Mouse (Mus musculus) limb, embryonic 11.5 days (tissue): ENCODE data around the gene Cdh7. TPM values are rescaled to one million over a fixed set of nuclear protein-coding genes. Genes with fewer than 3 reads are reported as not detected.
A peak's percentile ranks its signal among the peaks of the same experiment; 100 is the strongest.

Source experiments
- ATAC-seq: fragments of 200-750 bp; cut with Nextera tagmentation; 2 replicates; pipeline ENCODE4 v1.8.0; 2017; ENCODE audit warnings: low read depth; ENCODE audit not compliant: insufficient number of reproducible peaks, low FRiP score, low TSS enrichment
- DNase-seq: peaks from one replicate; pipeline ENCODE4 v3.0.0-alpha.2; 2015; ENCODE audit warnings: low spot score
- H3K27ac ChIP-seq: fragments of 300-500 bp; sonication (generic); replicated peaks from 2 replicates; pipeline ENCODE4 v1.5.1; 2014; ENCODE audit warnings: low read depth, mild to moderate bottlenecking, low read length
- H3K27me3 ChIP-seq: fragments of 300-500 bp; sonication (generic); 2 replicates; pipeline ENCODE4 v1.6.1; 2014; ENCODE audit warnings: mild to moderate bottlenecking, low read length, mixed read lengths; ENCODE audit not compliant: control insufficient read depth, insufficient read depth
- H3K36me3 ChIP-seq: fragments of 300-500 bp; sonication (generic); 2 replicates; pipeline ENCODE4 v1.6.1; 2014; ENCODE audit warnings: mild to moderate bottlenecking, low read length, moderate library complexity, mixed read lengths; ENCODE audit not compliant: control insufficient read depth, insufficient read depth
- H3K4me1 ChIP-seq: fragments of 300-500 bp; sonication (generic); 2 replicates; pipeline ENCODE4 v1.6.1; 2014; ENCODE audit warnings: low read length, mixed read lengths; ENCODE audit not compliant: control insufficient read depth, insufficient read depth
- H3K4me2 ChIP-seq: fragments of 300-500 bp; sonication (generic); 2 replicates; pipeline ENCODE4 v1.6.1; 2014; ENCODE audit warnings: low read depth, mild to moderate bottlenecking, moderate library complexity; ENCODE audit not compliant: severe bottlenecking
- H3K4me3 ChIP-seq: fragments of 300-500 bp; sonication (generic); 2 replicates; pipeline ENCODE4 v1.5.1; 2014; ENCODE audit warnings: low read depth, low read length
- H3K9ac ChIP-seq: fragments of 300-500 bp; sonication (generic); 2 replicates; pipeline ENCODE4 v1.6.1; 2014; ENCODE audit warnings: mild to moderate bottlenecking, low read length
- H3K9me3 ChIP-seq: fragments of 300-500 bp; sonication (generic); 2 replicates; pipeline ENCODE4 v1.6.1; 2016; ENCODE audit warnings: low read length; ENCODE audit not compliant: control insufficient read depth
- WGBS: fragments of 180-500 bp; shearing (Covaris S2); extraction: QIAGEN DNeasy Blood & Tissue Kit; methylation state at CpG from one replicate; pipeline ENCODE4 v1.1.7; 2014; 5-methylcytosine and 5-hydroxymethylcytosine counted together
- polyA plus RNA-seq: library from polyadenylated mRNA; unstranded; fragments of >200 nt; fragmentation: Nextera tagmentation; extraction: Ambion mirVana; gene quantifications from 2 replicates; pipeline ENCODE4 v1.2.1, GENCODE M21; 2014

Cdh7 gene
- polyA plus RNA-seq = 0.41 and 0.89 TPM in 2 replicates

GRCm38 (mm10) chr1:109982064-109982808 is at the start of gene Cdh7:
Gene Cdh7, plus strand, starts transcription at chr1:109982431.
- H3K27ac ChIP-seq = no peak within 1 kb of the TSS
- H3K27me3 ChIP-seq = peaks cover 9% of the 10 kb centered on the region; the same call in 1 of the 2 replicates
- peak within 1 kb of the TSS; percentile 54 for H3K4me3 ChIP-seq
- DNase-seq = peak; percentile 63
- H3K9ac ChIP-seq = 0 out of 2 replicates have a peak within 1 kb of the TSS, but pooled peaks have one; percentile 12
- H3K4me1 ChIP-seq = no peaks in the 10 kb centered on the region
- H3K4me2 ChIP-seq = peak within 1 kb of the TSS; percentile 84
- no peaks in the 10 kb centered on the region for H3K9me3 ChIP-seq
- ATAC-seq = peak; percentile 79
- under 1% methylated on average over 31 of the region's 35 CpGs for WGBS
- no peaks in the 10 kb centered on the region for H3K36me3 ChIP-seq

GRCm38 (mm10) chr1:109932674-109933073 is 49.6 kb upstream of the Cdh7 start:
- 85% methylated on average over 3 of the region's 3 CpGs for WGBS
- H3K27me3 ChIP-seq = no peaks in the 10 kb centered on the region
- no peaks in the 10 kb centered on the region for H3K9me3 ChIP-seq
- H3K4me1 ChIP-seq = no peaks in the 10 kb centered on the region
- no peak overlapping the region for H3K4me3 ChIP-seq
- H3K9ac ChIP-seq = no peak overlapping the region
- ATAC-seq (no peak), DNase-seq (no peak)
- no peak overlapping the region for H3K27ac ChIP-seq
- no peak overlapping the region for H3K4me2 ChIP-seq
- H3K36me3 ChIP-seq = no peaks in the 10 kb centered on the region

GRCm38 (mm10) chr1:109948571-109948970 is 33.7 kb upstream of the Cdh7 start:
- WGBS = 83% methylated on average over 2 of the region's 2 CpGs
- no peak for ATAC-seq

GRCm38 (mm10) chr1:109971721-109972425 is 10.4 kb upstream of the Cdh7 start:
- H3K4me1 ChIP-seq = no peaks in the 10 kb centered on the region
- H3K36me3 ChIP-seq = no peaks in the 10 kb centered on the region
- ATAC-seq (no peak), DNase-seq (no peak)
- no peaks in the 10 kb centered on the region for H3K9me3 ChIP-seq
- 61% methylated on average over 5 of the region's 5 CpGs for WGBS
- H3K9ac ChIP-seq = no peak overlapping the region
- H3K27me3 ChIP-seq = no peaks in the 10 kb centered on the region
- no peak overlapping the region for H3K4me3 ChIP-seq
- no peak overlapping the region for H3K4me2 ChIP-seq
- no peak overlapping the region for H3K27ac ChIP-seq

More at GRCm38 (mm10) chr1:109948571-109948970, 33.7 kb upstream of the Cdh7 start:
- H3K4me3 ChIP-seq = no peak overlapping the region
- DNase-seq = no peak
- no peaks in the 10 kb centered on the region for H3K36me3 ChIP-seq
- no peaks in the 10 kb centered on the region for H3K4me1 ChIP-seq
- H3K4me2 ChIP-seq = no peak overlapping the region
- no peaks in the 10 kb centered on the region for H3K9me3 ChIP-seq
- H3K27me3 ChIP-seq = no peaks in the 10 kb centered on the region
- H3K27ac ChIP-seq = no peak overlapping the region
- H3K9ac ChIP-seq = no peak overlapping the region

- H3K4me3 ChIP-seq = no peak overlapping the region
- H3K9ac ChIP-seq = no peak overlapping the region
- DNase-seq (no peak), ATAC-seq (no peak)
- H3K9me3 ChIP-seq = no peaks in the 10 kb centered on the region
- no peaks in the 10 kb centered on the region for H3K36me3 ChIP-seq
- H3K27me3 ChIP-seq = no peaks in the 10 kb centered on the region
- no peak overlapping the region for H3K4me2 ChIP-seq
- H3K4me1 ChIP-seq = no peaks in the 10 kb centered on the region
- 65% methylated on average over 4 of the region's 4 CpGs for WGBS
- H3K27ac ChIP-seq = no peak overlapping the region
These were observed 9.7 kb upstream of the Cdh7 start for GRCm38 (mm10) chr1:109972426-109973015.

- peak overlapping the region; percentile 84 for H3K4me2 ChIP-seq
- DNase-seq = peak; percentile 33
- H3K4me3 ChIP-seq = peak overlapping the region; percentile 54
- ATAC-seq = peak; percentile 76
- no peak overlapping the region for H3K27ac ChIP-seq
- no peaks in the 10 kb centered on the region for H3K36me3 ChIP-seq
- no peaks in the 10 kb centered on the region for H3K9me3 ChIP-seq
- H3K9ac ChIP-seq = no peak overlapping the region
- 0% methylated on average over 38 of the region's 38 CpGs for WGBS
- H3K4me1 ChIP-seq = no peaks in the 10 kb centered on the region
- peaks cover 9% of the 10 kb centered on the region; the same call in 1 of the 2 replicates for H3K27me3 ChIP-seq
These were observed 742 bp downstream of the Cdh7 start for GRCm38 (mm10) chr1:109982809-109983536.

- Histone ChIP-seq H3K9ac (no peak overlapping the region), H3K4me2 (0 out of 2 replicates have a peak overlapping the region, but pooled peaks have one; percentile 84)
- WGBS = 33% methylated on average over 6 of the region's 6 CpGs
These were observed 1.3 kb downstream of the Cdh7 start for GRCm38 (mm10) chr1:109983537-109983912.

GRCm38 (mm10) chr1:109984776-109985175 is 2.5 kb downstream of the Cdh7 start:
- no peak overlapping the region for H3K9ac ChIP-seq
- no peak for DNase-seq
- peaks cover 9% of the 10 kb centered on the region; the same call in 1 of the 2 replicates for H3K27me3 ChIP-seq
- H3K27ac ChIP-seq = no peak overlapping the region
- H3K4me2 ChIP-seq = no peak overlapping the region
- 75% methylated on average over 3 of the region's 3 CpGs for WGBS
- ATAC-seq = no peak
- no peak overlapping the region for H3K4me3 ChIP-seq
- no peaks in the 10 kb centered on the region for H3K9me3 ChIP-seq
- H3K36me3 ChIP-seq = no peaks in the 10 kb centered on the region
- H3K4me1 ChIP-seq = no peaks in the 10 kb centered on the region

More at GRCm38 (mm10) chr1:109983537-109983912, 1.3 kb downstream of the Cdh7 start:
- Histone ChIP-seq H3K27ac (no peak overlapping the region), H3K27me3 (peaks cover 9% of the 10 kb centered on the region; the same call in 1 of the 2 replicates), H3K4me3 (no peak overlapping the region), H3K9me3 (no peaks in the 10 kb centered on the region), H3K36me3 (no peaks in the 10 kb centered on the region), H3K4me1 (no peaks in the 10 kb centered on the region)
- ATAC-seq (no peak), DNase-seq (no peak)
